Mouse (Mus musculus): Measurements from ENCODE around the gene Dhx58. TPM values are rescaled to one million over a fixed set of nuclear protein-coding genes. Genes with fewer than 3 reads are reported as not detected.
A peak's percentile ranks its signal among the peaks of the same experiment; 100 is the strongest.

Dhx58 gene
- polyA plus RNA-seq, 1 experiment from 2014 or later, result 4.0 TPM

- Histone ChIP-seq H3K9ac (0 out of 2 replicates have a peak overlapping the region, but pooled peaks have one; percentile 97), H3K4me3 (replicated peaks) (peak overlapping the region; percentile 100), H3K4me2 (peak overlapping the region; percentile 75), H3K27me3 (replicated peaks) (no peaks in the 10 kb centered on the region), H3K4me1 (peaks cover 23% of the 10 kb centered on the region), H3K9me3 (no peaks in the 10 kb centered on the region), H3K27ac (peak overlapping the region; percentile 61; the same call in 1 of the 2 replicates), H3K36me3 (no peaks in the 10 kb centered on the region)
- ATAC-seq (ENCODE audit: insufficient read depth, low FRiP score, low read depth), result no peak
- 56% methylated on average over 4 of the region's 4 CpGs for WGBS
These were observed 32.6 kb upstream of the Dhx58 start for GRCm38 (mm10) chr11:100736746-100737080.

GRCm38 (mm10) chr11:100735954-100736745, 32.1 kb upstream of the Dhx58 start:
- H3K4me2 ChIP-seq, result peak overlapping the region; percentile 75
- 65% methylated on average over 14 of the region's 14 CpGs for WGBS
- no peaks in the 10 kb centered on the region for H3K9me3 ChIP-seq
- H3K4me1 ChIP-seq, result peaks cover 23% of the 10 kb centered on the region
- H3K27ac ChIP-seq, result peak overlapping the region; percentile 26; the same call in 1 of the 2 replicates
- H3K9ac ChIP-seq, result no peak overlapping the region
- H3K4me3 ChIP-seq (replicated peaks), result peak overlapping the region; percentile 100
- H3K27me3 ChIP-seq (replicated peaks), result no peaks in the 10 kb centered on the region
- no peak for ATAC-seq (ENCODE audit: insufficient read depth, low FRiP score, low read depth)
- no peaks in the 10 kb centered on the region for H3K36me3 ChIP-seq

- H3K36me3 ChIP-seq, result no peaks in the 10 kb centered on the region
- WGBS, result 88% methylated on average over 9 of the region's 9 CpGs
- H3K4me2 ChIP-seq, result peak overlapping the region; percentile 75
- no peak overlapping the region for H3K27ac ChIP-seq
- H3K27me3 ChIP-seq (replicated peaks), result no peaks in the 10 kb centered on the region
- H3K9me3 ChIP-seq, result no peaks in the 10 kb centered on the region
- no peak overlapping the region for H3K9ac ChIP-seq
- no peak for ATAC-seq (ENCODE audit: insufficient read depth, low FRiP score, low read depth)
- H3K4me1 ChIP-seq, result peaks cover 23% of the 10 kb centered on the region
- H3K4me3 ChIP-seq (replicated peaks), result peak overlapping the region; percentile 100
These were observed 31.2 kb upstream of the Dhx58 start for GRCm38 (mm10) chr11:100735134-100735865.

GRCm38 (mm10) chr11:100730477-100731205, 26.6 kb upstream of the Dhx58 start:
- H3K27ac ChIP-seq, result no peak overlapping the region
- H3K4me1 ChIP-seq, result peaks cover 4% of the 10 kb centered on the region
- H3K4me2 ChIP-seq, result no peak overlapping the region
- no peak overlapping the region for H3K9ac ChIP-seq
- WGBS, result 85% methylated on average over 6 of the region's 6 CpGs
- H3K4me3 ChIP-seq (replicated peaks), result no peak overlapping the region
- no peaks in the 10 kb centered on the region for H3K36me3 ChIP-seq
- no peak for ATAC-seq (ENCODE audit: insufficient read depth, low FRiP score, low read depth)
- no peaks in the 10 kb centered on the region for H3K27me3 ChIP-seq (replicated peaks)
- H3K9me3 ChIP-seq, result no peaks in the 10 kb centered on the region

- H3K4me1 ChIP-seq, result peaks cover 5% of the 10 kb centered on the region
- no peak overlapping the region for H3K4me3 ChIP-seq (replicated peaks)
- no peak overlapping the region for H3K27ac ChIP-seq
- no peak overlapping the region for H3K4me2 ChIP-seq
- no peak for ATAC-seq (ENCODE audit: insufficient read depth, low FRiP score, low read depth)
- no peak overlapping the region for H3K9ac ChIP-seq
- no peaks in the 10 kb centered on the region for H3K9me3 ChIP-seq
- WGBS, result 80% methylated on average over 4 of the region's 4 CpGs
- H3K27me3 ChIP-seq (replicated peaks), result no peaks in the 10 kb centered on the region
- no peaks in the 10 kb centered on the region for H3K36me3 ChIP-seq
These were observed 25.9 kb upstream of the Dhx58 start for GRCm38 (mm10) chr11:100729976-100730375.

- ATAC-seq (ENCODE audit: insufficient read depth, low FRiP score, low read depth), result no peak
These were observed 24.5 kb upstream of the Dhx58 start for GRCm38 (mm10) chr11:100728601-100729000.

GRCm38 (mm10) chr11:100727201-100727600, 23.1 kb upstream of the Dhx58 start:
- no peaks in the 10 kb centered on the region for H3K27me3 ChIP-seq (replicated peaks)
- WGBS, result 92% methylated on average over 3 of the region's 3 CpGs
- H3K4me1 ChIP-seq, result peaks cover 16% of the 10 kb centered on the region
- no peak overlapping the region for H3K27ac ChIP-seq
- no peak for ATAC-seq (ENCODE audit: insufficient read depth, low FRiP score, low read depth)
- no peak overlapping the region for H3K4me3 ChIP-seq (replicated peaks)
- no peaks in the 10 kb centered on the region for H3K9me3 ChIP-seq
- H3K9ac ChIP-seq, result no peak overlapping the region
- no peaks in the 10 kb centered on the region for H3K36me3 ChIP-seq
- no peak overlapping the region for H3K4me2 ChIP-seq

More at GRCm38 (mm10) chr11:100728601-100729000, 24.5 kb upstream of the Dhx58 start:
- no peak overlapping the region for H3K4me3 ChIP-seq (replicated peaks)
- peaks cover 10% of the 10 kb centered on the region for H3K4me1 ChIP-seq
- 80% methylated on average over 6 of the region's 6 CpGs for WGBS
- no peaks in the 10 kb centered on the region for H3K9me3 ChIP-seq
- no peak overlapping the region for H3K27ac ChIP-seq
- no peaks in the 10 kb centered on the region for H3K27me3 ChIP-seq (replicated peaks)
- H3K9ac ChIP-seq, result no peak overlapping the region
- no peaks in the 10 kb centered on the region for H3K36me3 ChIP-seq
- H3K4me2 ChIP-seq, result no peak overlapping the region

- no peak overlapping the region for H3K4me3 ChIP-seq (replicated peaks)
- H3K9me3 ChIP-seq, result no peaks in the 10 kb centered on the region
- WGBS, result 32% methylated on average over 5 of the region's 5 CpGs
- H3K27ac ChIP-seq, result peak overlapping the region; percentile 70
- ATAC-seq (ENCODE audit: insufficient read depth, low FRiP score, low read depth), result 0 out of 2 replicates have a peak, but pooled peaks have one; percentile 50
- H3K27me3 ChIP-seq (replicated peaks), result no peaks in the 10 kb centered on the region
- H3K4me2 ChIP-seq, result peak overlapping the region; percentile 19; the same call in 1 of the 2 replicates
- H3K4me1 ChIP-seq, result peaks cover 31% of the 10 kb centered on the region
- H3K9ac ChIP-seq, result no peak overlapping the region
- H3K36me3 ChIP-seq, result no peaks in the 10 kb centered on the region
These were observed 20.9 kb upstream of the Dhx58 start for GRCm38 (mm10) chr11:100724919-100725512.

GRCm38 (mm10) chr11:100722493-100723028, 18.5 kb upstream of the Dhx58 start:
- peak overlapping the region; percentile 28; the same call in 1 of the 2 replicates for H3K27ac ChIP-seq
- H3K9me3 ChIP-seq, result no peaks in the 10 kb centered on the region
- no peak overlapping the region for H3K4me3 ChIP-seq (replicated peaks)
- WGBS, result 39% methylated on average over 2 of the region's 2 CpGs
- no peak overlapping the region for H3K9ac ChIP-seq
- ATAC-seq (ENCODE audit: insufficient read depth, low FRiP score, low read depth), result no peak
- H3K4me1 ChIP-seq, result peaks cover 31% of the 10 kb centered on the region
- peaks cover 5% of the 10 kb centered on the region; the same call in 1 of the 2 replicates for H3K36me3 ChIP-seq
- H3K27me3 ChIP-seq (replicated peaks), result no peaks in the 10 kb centered on the region
- no peak overlapping the region for H3K4me2 ChIP-seq

- Histone ChIP-seq H3K4me3 (replicated peaks) (no peak overlapping the region), H3K4me2 (no peak overlapping the region), H3K9ac (no peak overlapping the region), H3K27me3 (replicated peaks) (no peaks in the 10 kb centered on the region), H3K36me3 (peaks cover 8% of the 10 kb centered on the region), H3K4me1 (peaks cover 31% of the 10 kb centered on the region), H3K27ac (peak overlapping the region; percentile 28; the same call in 1 of the 2 replicates), H3K9me3 (no peaks in the 10 kb centered on the region)
- WGBS, result 59% methylated on average over 8 of the region's 8 CpGs
- ATAC-seq (ENCODE audit: insufficient read depth, low FRiP score, low read depth), result no peak
These were observed 17.9 kb upstream of the Dhx58 start for GRCm38 (mm10) chr11:100721776-100722492.

GRCm38 (mm10) chr11:100721254-100721653, 17.2 kb upstream of the Dhx58 start:
- WGBS, result 58% methylated on average over 4 of the region's 4 CpGs
- Histone ChIP-seq H3K27me3 (replicated peaks) (no peaks in the 10 kb centered on the region), H3K9ac (no peak overlapping the region), H3K36me3 (peaks cover 14% of the 10 kb centered on the region), H3K9me3 (no peaks in the 10 kb centered on the region), H3K4me1 (peaks cover 31% of the 10 kb centered on the region), H3K27ac (peak overlapping the region; percentile 42; the same call in 1 of the 2 replicates), H3K4me3 (replicated peaks) (no peak overlapping the region), H3K4me2 (no peak overlapping the region)
- no peak for ATAC-seq (ENCODE audit: insufficient read depth, low FRiP score, low read depth)

All from stomach, embryonic 15.5 days (tissue).